Mouse (Mus musculus): Measurements from ENCODE around the gene Svbp.

The Svbp gene

GRCm38 (mm10) chr4:119246688-119247225, 51.7 kb downstream of the Svbp start:
- no peak for DNase-seq (ENCODE audit: low spot score in 2 of 2)

GRCm38 (mm10) chr4:119247462-119248235, 52.5 kb downstream of the Svbp start:
- DNase-seq (ENCODE audit: low spot score in 2 of 2), result peak; percentile 55 to 78

GRCm38 (mm10) chr4:119248407-119248965, 53.4 kb downstream of the Svbp start:
- DNase-seq (ENCODE audit: low spot score in 2 of 2), result no peak

All from urinary bladder, postnatal 4 days (tissue).